Mouse (Mus musculus): ENCODE results near the gene 2010003K11Rik. TPM values are rescaled to one million over a fixed set of nuclear protein-coding genes. Genes with fewer than 3 reads are reported as not detected.
A peak's percentile ranks its signal among the peaks of the same experiment; 100 is the strongest.
"Not testable (repeated sequence)": the region's sequence is repeated elsewhere in the genome, so short reads cannot be mapped to it uniquely, and the experiment has no call there.

2010003K11Rik gene
- total RNA-seq, 2 experiments from 2014 or later = not detected

- intact Hi-C loops (cut with DNase I) = no loop called here
- no peak for DNase-seq
These were observed 33.7 kb downstream of the 2010003K11Rik start for GRCm38 (mm10) chr19:4464666-4465065.

GRCm38 (mm10) chr19:4461981-4462380, 36.4 kb downstream of the 2010003K11Rik start:
- intact Hi-C loops (cut with DNase I) = no loop called here
- DNase-seq = no peak

GRCm38 (mm10) chr19:4456227-4456626, 42.2 kb downstream of the 2010003K11Rik start:
- intact Hi-C loops (cut with DNase I) = no loop called here
- peak; percentile 59 for DNase-seq

GRCm38 (mm10) chr19:4455071-4455800, 43.1 kb downstream of the 2010003K11Rik start:
- no peak for DNase-seq
- intact Hi-C loops (cut with DNase I) = no loop called here

- intact Hi-C loops (cut with DNase I); DNase-seq: not testable (repeated sequence)
These were observed 44.3 kb downstream of the 2010003K11Rik start for GRCm38 (mm10) chr19:4454040-4454439.

- no peak for DNase-seq
- intact Hi-C loops (cut with DNase I) = no loop called here
These were observed 45.9 kb downstream of the 2010003K11Rik start for GRCm38 (mm10) chr19:4452525-4452924.

GRCm38 (mm10) chr19:4451965-4452364, 46.4 kb downstream of the 2010003K11Rik start:
- DNase-seq = no peak
- intact Hi-C loops (cut with DNase I) = no loop called here

GRCm38 (mm10) chr19:4451098-4451497, 47.3 kb downstream of the 2010003K11Rik start:
- intact Hi-C loops (cut with DNase I) = no loop called here
- DNase-seq = no peak

GRCm38 (mm10) chr19:4450666-4451065, 47.7 kb downstream of the 2010003K11Rik start:
- no peak for DNase-seq
- intact Hi-C loops (cut with DNase I) = no loop called here

- intact Hi-C loops (cut with DNase I) = loop anchor here (10.0 kb wide), 2 partner anchors 114 to 194 kb away; no protein-coding TSS in a partner anchor
- no peak for DNase-seq
These were observed 49.2 kb downstream of the 2010003K11Rik start for GRCm38 (mm10) chr19:4449230-4449629.

GRCm38 (mm10) chr19:4447445-4447844, 50.9 kb downstream of the 2010003K11Rik start:
- intact Hi-C loops (cut with DNase I) = loop anchor here (10.0 kb wide), 2 partner anchors 113 to 193 kb away; no protein-coding TSS in a partner anchor
- peak; percentile 32 for DNase-seq

Other genes starting within 250 kb of the 2010003K11Rik start
- gene Ssh3, start 229.4 kb downstream of the 2010003K11Rik start, total RNA-seq (2021) = 10 to 100 TPM; 71.0 to 74.6 TPM
- 10 to 100 TPM; 98.4 to 99.3 TPM for gene Ankrd13d, start 215.4 kb downstream of the 2010003K11Rik start, total RNA-seq (2021)
- gene Grk2, start 192.4 kb downstream of the 2010003K11Rik start, total RNA-seq (2021) = 100 to 1,000 TPM; 143 to 167 TPM
- 10 to 100 TPM; 71.2 to 80.9 TPM for gene Kdm2a, start 100.3 kb downstream of the 2010003K11Rik start, total RNA-seq (2021)
- 1 to 10 TPM; 1.1 to 2.0 TPM for gene Rhod, start 59.2 kb downstream of the 2010003K11Rik start, total RNA-seq (2021)
- gene Syt12, start 21.1 kb downstream of the 2010003K11Rik start, total RNA-seq (2021) = 1 to 10 TPM; 4.4 to 5.3 TPM
- 10 to 100 TPM; 42.6 to 44.2 TPM for gene Pcx, start 11.9 kb upstream of the 2010003K11Rik start, total RNA-seq (2021)
- 10 to 100 TPM; 85.3 to 88.6 TPM for gene Lrfn4, start 117.1 kb upstream of the 2010003K11Rik start, total RNA-seq (2021)
- 10 to 100 TPM; 26.4 to 27.5 TPM for gene Rce1, start 127.1 kb upstream of the 2010003K11Rik start, total RNA-seq (2021)
- gene Gm960, start 200.1 kb upstream of the 2010003K11Rik start, total RNA-seq (2021) = 1 to 10 TPM; 3.7 to 4.5 TPM
- 100 to 1,000 TPM; 319 to 320 TPM for gene Sptbn2, start 212.6 kb upstream of the 2010003K11Rik start, total RNA-seq (2021)

Measured in left cerebral cortex, postnatal 4 days (tissue).